Mouse (Mus musculus): ENCODE data around the gene Disc1. TPM values are rescaled to one million over a fixed set of nuclear protein-coding genes. Genes with fewer than 3 reads are reported as not detected.

Disc1 gene
- total RNA-seq, 2 experiments from 2014 or later: 2.2 to 2.9 TPM

GRCm38 (mm10) chr8:125113831-125114230 lies 59.8 kb downstream of the Disc1 start:
- DNase-seq: no peak
- intact Hi-C loops (cut with DNase I): no loop called here

DNA sequence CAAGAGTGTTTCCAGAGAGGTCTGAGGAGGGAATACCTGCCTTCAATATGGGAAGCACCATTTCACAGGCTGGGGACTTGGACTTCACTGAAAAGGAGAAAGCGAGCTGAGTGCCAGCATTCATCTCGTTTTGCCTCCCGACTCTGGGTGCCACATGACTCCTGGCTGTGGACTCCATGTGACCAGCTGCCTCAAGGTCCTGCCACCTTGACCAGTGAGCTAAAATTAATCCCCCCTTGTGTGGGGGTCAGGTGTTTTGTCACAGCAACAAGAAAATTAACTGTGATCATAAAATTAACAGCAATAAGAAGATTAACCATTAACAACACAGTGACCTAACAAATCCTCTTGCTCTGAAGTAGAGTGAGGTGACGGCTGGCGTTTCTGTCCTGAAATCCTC lies 61.3 kb downstream of the Disc1 start:
- intact Hi-C loops (cut with DNase I): loop anchor here (5.0 kb wide), 1 partner anchor 48 kb away; no protein-coding TSS in a partner anchor

GRCm38 (mm10) chr8:125116616-125117015 lies 62.6 kb downstream of the Disc1 start:
- intact Hi-C loops (cut with DNase I): loop anchor here (5.0 kb wide), 1 partner anchor 49 kb away; no protein-coding TSS in a partner anchor
- peak; percentile 53 to 67 for DNase-seq

More for the DNA sequence above, 61.3 kb downstream of the Disc1 start:
- no peak for DNase-seq

- intact Hi-C loops (cut with DNase I): loop anchor here (5.0 kb wide), 2 partner anchors 731 to 746 kb away; no protein-coding TSS in a partner anchor
- no peak for DNase-seq
These were observed 72.5 kb downstream of the Disc1 start for GRCm38 (mm10) chr8:125126482-125126881.

GRCm38 (mm10) chr8:125127621-125128020 lies 73.6 kb downstream of the Disc1 start:
- intact Hi-C loops (cut with DNase I): loop anchor here (2.0 to 5.0 kb wide), 3 partner anchors 61 to 745 kb away; no protein-coding TSS in a partner anchor
- no peak for DNase-seq

DNA sequence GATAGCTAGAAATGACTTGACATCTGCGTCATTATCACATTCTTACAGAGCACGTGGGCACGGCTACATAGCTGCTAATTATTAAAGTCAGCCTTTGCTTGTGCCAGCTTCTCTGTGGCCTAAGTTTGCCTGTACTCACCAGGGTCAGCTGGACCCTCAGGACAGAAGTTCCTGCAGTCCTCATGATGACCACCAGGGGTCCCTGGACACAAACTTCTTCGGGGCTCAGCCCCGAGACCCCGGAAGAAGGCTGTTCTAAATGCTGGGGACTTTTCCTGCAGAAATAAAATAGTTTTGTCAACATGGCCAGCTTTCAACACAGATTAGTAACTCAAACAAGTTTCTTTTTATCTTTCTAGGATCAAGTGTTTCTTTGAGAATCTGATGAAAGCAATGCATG lies 74.3 kb downstream of the Disc1 start:
- peak; percentile 36 to 55 for DNase-seq
- intact Hi-C loops (cut with DNase I): loop anchor here (2.0 to 5.0 kb wide), 3 partner anchors 62 to 744 kb away; no protein-coding TSS in a partner anchor

DNA sequence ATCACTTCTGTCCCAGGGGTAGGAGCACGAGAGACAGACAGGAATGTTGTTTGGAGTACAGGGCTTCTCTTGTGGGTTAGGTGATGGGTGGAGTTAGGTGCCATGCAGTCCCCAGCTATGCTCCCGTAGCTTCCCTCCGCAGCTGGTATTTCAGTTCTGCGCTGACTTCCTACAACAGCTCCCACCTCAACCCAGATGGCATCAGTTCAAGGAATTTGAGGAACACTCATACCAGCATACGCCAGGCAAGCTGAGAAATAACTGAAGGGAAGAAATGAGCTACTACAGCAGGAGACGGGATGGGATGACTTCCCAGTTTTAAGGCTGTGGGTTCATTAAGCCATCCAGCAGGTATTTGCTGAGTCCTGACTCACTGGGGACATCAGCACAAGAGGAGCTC lies 76.8 kb downstream of the Disc1 start:
- intact Hi-C loops (cut with DNase I): loop anchor here (5.0 kb wide), 1 partner anchor 441 kb away; no protein-coding TSS in a partner anchor

DNA sequence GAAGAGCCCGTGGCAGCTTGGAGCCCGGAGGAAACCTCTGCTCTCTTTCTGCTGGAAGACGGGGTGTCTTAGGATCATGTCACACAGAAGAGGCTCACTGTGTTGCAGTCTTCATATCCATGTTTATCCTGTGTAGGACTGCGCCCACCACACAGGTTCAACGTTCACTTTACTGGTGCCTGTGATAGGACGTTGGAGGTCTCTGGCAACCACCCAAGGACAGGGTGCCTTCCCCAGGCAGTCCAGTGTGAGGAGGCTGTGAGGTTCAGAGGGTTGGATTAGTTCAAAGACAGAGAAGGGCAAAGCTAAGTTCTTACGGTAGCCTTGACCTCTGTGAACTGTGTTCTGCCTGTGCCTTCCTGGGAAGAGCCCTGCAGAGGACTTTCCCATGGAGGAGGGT lies 77.3 kb downstream of the Disc1 start:
- DNase-seq: no peak
- intact Hi-C loops (cut with DNase I): loop anchor here (5.0 kb wide), 1 partner anchor 441 kb away; no protein-coding TSS in a partner anchor

More for the DNA sequence above, 76.8 kb downstream of the Disc1 start:
- no peak for DNase-seq

DNA sequence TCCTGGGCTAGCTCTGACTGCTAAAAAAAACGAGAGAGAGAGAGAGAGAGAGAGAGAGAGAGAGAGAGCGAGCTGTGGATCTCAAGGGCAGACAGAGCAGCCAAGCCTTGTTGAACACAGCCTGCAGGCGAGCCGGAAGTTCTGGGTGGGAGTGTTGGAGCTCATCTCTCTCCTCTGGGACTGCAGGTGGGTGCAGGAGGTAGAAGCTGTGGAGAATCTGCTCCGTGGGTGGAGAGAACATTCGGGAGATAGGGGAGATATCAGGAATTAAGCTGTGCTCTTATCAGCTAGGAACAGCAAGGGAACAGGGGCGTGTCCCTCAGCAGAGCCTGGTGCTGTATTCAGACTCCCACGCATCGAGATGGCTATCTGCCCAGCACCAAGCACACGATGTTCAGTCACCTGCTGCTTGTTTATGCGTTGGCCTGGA lies 79.7 kb downstream of the Disc1 start:
- intact Hi-C loops (cut with DNase I): loop anchor here (2.0 to 5.0 kb wide), 2 partner anchors 61 to 439 kb away; no protein-coding TSS in a partner anchor
- peak; percentile 61 to 72 for DNase-seq

DNA sequence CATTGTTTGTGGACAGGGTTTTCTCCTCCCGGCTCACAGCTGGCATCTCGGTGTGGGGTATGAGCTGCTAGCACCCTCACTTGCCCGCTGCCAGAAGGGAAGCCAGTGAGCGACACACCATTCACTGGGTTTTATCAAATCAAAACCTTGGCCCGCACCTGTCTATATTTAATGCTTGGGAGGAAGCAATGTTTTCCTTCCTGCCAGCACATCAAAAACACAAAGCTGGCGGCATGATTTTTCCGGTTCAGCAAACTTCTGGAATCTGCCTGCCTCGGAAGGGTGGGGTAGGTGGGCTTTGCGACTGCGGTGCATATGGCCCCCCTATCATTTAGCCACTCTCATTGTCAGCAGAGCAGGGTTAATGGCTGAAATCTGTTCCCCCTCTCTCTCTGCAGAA lies 80.9 kb downstream of the Disc1 start:
- DNase-seq: peak; percentile 18 to 30
- intact Hi-C loops (cut with DNase I): loop anchor here (2.0 to 5.0 kb wide), 2 partner anchors 60 to 437 kb away; no protein-coding TSS in a partner anchor

- intact Hi-C loops (cut with DNase I): no loop called here
- DNase-seq: no peak
These were observed 85.7 kb downstream of the Disc1 start for GRCm38 (mm10) chr8:125139689-125140150.

DNA sequence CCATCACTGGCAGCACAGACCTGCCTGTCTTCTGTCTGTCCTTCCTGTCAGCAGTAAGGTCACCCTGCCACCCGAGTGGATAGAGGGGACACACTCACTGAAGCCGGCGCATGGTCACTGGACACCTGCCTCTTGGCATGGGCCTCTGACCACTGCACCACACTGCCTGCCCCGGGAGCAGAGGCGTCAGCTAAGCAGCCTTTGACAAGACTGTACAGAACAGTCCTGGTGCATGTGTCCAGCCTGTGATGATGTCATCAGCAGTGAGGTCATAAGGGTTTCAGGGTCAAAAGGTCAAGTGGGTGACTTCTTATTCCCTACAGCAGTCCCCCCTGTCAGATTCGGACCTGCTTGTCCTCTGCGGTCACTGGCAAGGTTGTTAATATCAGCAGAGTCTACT lies 87.0 kb downstream of the Disc1 start:
- intact Hi-C loops (cut with DNase I): no loop called here

DNA sequence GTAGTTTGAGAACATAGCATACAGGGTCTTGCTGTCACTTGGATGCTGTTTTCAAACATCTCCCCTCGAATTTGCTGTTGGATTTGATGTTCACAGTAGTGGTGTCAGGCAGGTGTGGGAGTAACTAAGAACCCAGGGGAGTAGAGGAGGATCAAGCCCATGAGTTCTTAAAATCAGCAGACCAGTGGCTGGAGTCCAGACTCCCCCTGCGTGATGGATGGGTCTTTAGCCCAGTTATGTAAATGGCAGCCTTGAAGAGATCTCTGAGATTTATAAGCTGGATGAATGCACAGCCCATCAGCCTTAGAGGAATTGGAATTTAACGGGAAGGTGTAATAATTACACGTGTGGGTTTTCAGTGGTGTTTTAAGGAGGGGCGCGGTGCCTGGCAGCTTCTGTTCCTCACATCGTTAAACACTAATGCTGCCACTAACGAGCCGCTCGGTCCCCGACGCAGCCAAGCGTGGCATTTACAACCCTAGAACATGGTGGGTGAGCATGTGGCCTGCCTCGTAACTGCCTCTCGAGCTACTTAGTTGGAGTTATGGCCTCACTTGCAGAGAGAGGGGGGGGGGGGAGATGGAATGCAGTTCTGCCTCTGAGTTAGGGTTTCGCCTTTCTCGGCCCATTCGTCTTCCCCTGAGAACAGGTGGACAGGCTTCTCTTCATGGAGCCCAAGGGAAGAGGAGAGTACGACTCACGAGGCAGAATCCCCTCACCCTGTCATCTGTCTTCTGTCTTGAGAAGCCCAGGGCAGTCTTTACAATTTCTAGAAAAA lies 103.1 kb downstream of the Disc1 start:
- DNase-seq: no peak
- intact Hi-C loops (cut with DNase I): no loop called here

More for the DNA sequence above, 87.0 kb downstream of the Disc1 start:
- no peak for DNase-seq

- no peak for DNase-seq
These were observed 103.6 kb downstream of the Disc1 start for GRCm38 (mm10) chr8:125157641-125158005.

DNA sequence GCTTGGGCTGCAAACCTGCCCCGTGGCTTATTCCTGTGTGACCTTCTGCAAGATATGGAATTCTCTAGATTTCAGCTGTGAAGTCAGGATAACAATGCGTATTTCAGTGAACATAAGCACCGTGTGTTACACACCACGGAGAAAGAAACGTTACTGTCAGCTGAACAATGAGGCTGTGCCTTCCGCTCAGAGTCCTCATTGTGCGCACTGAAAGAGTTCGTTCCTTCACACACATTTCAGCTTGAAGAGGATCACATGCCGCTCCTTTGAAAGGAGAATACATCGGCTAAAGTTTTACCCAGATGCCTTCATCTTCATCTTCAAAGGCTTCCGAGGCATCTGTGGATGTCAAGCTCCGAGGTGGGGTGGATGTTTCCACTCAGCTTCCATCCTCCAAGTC lies 105.4 kb downstream of the Disc1 start:
- DNase-seq: no peak
- intact Hi-C loops (cut with DNase I): no loop called here

More at GRCm38 (mm10) chr8:125157641-125158005, 103.6 kb downstream of the Disc1 start:
- intact Hi-C loops (cut with DNase I): no loop called here

GRCm38 (mm10) chr8:125163491-125163890 lies 109.5 kb downstream of the Disc1 start:
- no peak for DNase-seq
- intact Hi-C loops (cut with DNase I): no loop called here

DNA sequence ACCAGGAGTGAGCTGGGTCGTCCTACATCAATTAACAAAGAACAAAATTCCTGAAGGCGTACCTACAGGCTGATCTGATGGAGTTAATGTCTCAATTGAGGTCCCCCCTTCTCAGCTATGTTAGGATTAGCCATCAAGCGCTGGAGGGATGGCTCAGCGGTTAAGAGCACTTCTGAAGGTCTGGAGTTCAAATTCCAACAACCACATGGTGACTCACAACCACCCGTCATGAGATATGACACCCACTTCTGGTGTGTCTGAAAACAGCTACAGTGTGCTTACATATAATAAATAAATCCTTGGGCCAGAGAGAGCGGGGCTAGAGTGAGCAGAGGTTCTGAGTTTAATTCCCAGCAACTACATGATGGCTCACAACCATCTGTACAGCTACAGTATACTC lies 109.9 kb downstream of the Disc1 start:
- no peak for DNase-seq
- intact Hi-C loops (cut with DNase I): no loop called here

DNA sequence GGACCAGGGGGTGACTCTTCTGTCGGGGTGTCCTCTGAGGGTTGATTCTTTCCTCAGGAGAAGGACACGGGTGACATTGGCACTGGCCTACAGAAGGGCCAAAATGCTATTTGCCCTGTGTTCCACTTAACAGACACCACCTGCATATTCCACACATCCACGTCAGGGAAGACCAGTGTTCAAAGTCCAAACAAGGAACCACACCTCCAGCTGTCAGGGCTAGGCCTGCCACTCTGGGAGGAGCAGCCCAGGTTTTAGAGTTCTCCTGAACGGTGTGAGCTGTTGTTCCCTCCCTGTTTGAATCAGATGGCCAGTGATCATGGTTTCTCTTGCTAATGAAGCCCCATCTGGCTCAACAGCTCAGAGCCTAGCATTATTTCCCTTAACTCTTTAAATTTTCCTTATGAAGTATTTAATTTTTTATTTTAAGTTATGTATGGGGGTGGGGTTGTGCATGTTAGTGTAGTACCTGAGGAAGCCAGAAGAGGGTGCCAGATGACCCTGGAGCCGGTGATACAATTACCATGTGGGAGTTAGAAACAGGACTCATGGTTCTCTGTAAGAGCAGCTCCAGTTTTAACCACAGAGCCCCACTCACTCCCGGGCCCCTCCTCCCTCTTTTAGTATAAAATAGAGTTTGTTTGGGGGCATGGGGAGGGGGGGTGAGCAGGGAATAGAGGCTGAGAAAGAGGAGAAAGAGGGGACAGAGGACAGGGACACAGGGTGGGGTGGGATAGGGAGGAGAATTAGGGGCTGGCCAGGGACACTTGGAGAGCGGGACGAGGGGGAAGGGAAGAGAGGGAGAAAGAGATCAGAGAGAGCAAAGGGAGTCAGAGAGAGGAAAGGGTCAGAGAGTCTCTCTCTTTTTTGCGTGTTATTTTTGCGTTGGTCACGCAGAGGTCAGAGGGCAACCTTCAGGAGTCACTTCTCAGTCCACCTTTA lies 111.8 kb downstream of the Disc1 start:
- intact Hi-C loops (cut with DNase I): loop anchor here (2.0 to 5.0 kb wide), 3 partner anchors 98 to 702 kb away; no protein-coding TSS in a partner anchor
- peak; percentile 70 to 72 for DNase-seq

DNA sequence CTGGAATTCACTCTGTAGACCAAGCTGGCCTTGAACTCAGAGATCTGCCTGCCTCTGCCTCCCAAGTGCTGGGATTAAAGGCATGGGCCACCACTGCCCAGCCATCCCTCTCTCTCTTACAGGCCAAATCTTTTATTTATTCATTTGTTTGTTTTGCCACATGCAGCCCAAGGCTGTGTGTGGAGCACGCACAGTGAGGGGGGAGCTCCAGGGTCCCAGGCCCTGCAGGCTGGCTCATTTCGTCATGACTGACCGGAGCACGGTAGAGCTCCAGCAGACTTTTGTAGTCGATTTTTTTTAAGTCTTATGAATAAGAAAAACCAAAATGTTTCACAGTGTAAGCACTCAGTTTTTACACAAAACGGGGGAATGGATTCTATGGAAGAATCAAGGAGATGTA lies 112.5 kb downstream of the Disc1 start:
- DNase-seq: no peak
- intact Hi-C loops (cut with DNase I): loop anchor here (2.0 to 5.0 kb wide), 3 partner anchors 99 to 701 kb away; no protein-coding TSS in a partner anchor

- no peak for DNase-seq
- intact Hi-C loops (cut with DNase I): loop anchor here (2.0 to 5.0 kb wide), 3 partner anchors 100 to 700 kb away; no protein-coding TSS in a partner anchor
These were observed 113.0 kb downstream of the Disc1 start for GRCm38 (mm10) chr8:125166988-125167387.
